Mouse (Mus musculus): Measurements from ENCODE around the gene Tesk1.

GRCm38 (mm10) chr4:43432832-43433231 is 8.9 kb upstream of the Tesk1 start:
- TF ChIP-seq EP300 (IDR thresholded peaks at IDR 0.05; ENCODE audit: low read depth) (no peak), CTCF (IDR thresholded peaks at IDR 0.05; ENCODE audit: low read depth) (no peak)
